Mouse (Mus musculus): ENCODE results near the gene Guca1a.
"Not testable (repeated sequence)": the region's sequence is repeated elsewhere in the genome, so short reads cannot be mapped to it uniquely, and the experiment has no call there.

Gene Guca1a

DNA sequence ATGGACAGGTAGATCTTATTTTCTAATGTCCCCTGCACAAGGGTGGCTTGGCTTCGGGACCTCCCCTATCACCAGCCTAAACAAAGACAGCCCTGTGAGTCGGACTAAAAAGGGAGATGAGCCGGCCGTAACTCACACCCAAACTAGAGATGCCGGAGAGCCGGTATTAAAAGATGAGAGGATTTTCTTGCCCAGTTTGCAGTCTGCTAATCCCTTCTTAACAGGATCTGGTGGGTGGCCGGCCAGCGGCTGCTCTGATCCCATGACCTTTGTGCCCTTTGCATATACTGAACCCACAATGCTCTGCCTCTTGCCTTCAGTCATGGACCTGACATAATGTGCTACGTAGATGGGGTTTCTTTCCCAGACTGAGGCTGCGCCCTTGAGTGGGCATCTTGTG lies at the start of gene Guca1a:
TSS of gene Guca1a (minus strand) at position 134 of the 400 bp plus-strand sequence.
- DNase-seq (ENCODE audit: low spot score), result no peak

DNA sequence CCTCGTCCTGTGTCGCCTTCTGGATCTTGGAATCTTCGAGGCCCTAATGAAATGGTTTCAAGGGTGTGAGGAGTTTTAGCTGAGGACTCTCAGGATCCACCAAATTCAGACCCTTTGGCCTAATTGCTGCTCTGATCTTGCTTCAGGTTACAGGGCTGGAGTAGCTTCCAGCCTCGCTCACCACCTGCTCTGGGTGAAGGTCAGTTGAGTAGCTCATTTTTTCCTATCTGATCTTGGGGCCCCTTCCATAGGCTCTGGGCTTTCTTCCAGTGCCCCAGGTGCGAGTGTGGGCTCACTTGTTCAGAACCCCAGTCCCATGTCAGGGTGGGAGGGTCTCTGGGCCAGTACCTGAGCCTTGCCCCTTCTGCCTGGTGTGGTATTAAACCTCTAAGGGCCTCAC lies 49.0 kb upstream of the Guca1a start:
- no peak for DNase-seq (ENCODE audit: low spot score)

DNA sequence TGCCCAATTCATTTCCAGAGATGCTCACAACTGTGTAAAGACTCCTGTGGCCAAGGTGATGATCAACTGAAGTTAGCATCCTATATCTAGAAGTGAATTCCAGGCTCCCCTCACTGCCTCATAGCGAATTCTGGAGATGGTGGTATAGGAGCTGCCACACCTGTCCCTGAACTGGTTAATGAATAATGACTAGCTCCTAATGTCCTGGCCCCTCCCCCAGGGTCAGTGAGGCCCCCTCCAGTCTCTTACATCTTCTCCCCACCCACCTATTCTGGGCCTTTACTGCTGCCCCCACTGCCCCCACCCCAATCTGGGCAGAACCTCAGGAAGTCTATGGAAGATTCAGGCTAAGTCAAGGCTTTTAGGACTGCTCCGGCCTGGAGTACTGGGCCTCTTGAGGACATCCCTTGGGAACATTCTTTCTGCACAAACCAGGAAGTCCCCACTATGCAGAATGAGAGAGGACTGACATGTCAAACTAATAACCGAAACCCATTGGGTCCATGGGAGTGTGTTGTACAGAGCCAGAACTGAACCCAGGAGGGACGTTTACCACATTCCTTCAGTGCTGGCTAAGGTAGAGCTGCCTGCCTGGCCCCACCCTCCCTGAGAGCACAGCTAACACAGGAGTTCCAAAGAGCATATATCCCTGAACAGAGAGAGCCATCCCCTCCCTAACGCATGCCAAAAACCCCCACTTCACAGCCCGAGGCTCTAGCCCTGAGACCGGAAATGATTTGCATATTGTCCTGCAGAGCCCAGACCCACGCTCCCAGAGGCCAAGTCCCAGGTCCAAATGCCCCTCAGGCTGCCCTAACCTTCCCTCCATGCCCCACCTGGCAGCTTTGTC lies 48.4 kb upstream of the Guca1a start:
- DNase-seq (ENCODE audit: low spot score), result no peak

DNA sequence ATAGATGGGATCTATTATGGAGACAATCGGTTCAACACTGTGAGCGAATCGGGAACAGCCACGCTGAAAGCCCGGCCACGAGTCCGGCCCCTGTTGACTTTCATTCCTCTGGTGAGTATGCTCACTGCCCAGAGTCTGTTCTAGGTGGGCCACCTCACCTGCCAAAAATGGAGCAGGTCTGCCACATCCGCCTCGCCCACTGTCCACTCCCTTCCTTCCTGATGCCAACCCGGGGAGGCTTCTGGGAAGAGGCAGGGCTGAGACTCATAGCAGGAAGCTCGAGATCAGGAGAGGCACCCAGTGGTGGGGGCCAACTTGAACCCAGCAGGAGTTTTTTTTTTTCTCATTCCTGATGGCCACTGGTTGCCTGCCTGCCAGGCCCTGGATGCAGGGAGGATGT lies 46.2 kb upstream of the Guca1a start:
- DNase-seq (ENCODE audit: low spot score), result no peak

DNA sequence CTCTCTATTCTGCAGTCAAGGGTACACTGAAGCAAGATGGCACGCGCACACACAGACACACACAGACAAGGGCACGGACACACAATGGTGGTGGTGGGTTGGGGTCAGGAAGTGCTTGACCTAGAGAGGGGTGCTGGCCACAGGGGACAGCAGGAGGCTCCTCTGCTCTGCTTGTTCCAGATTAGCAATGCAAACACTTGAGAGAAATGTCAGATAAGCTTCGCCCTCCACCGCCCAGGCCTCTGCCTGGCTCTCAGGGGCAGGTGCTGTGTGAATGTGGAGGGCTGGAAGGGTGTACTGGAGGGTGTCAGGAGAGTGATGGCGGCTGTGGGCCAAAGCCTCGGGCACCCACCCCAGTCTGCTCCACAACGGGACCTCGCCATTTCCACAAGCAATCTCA lies 45.6 kb upstream of the Guca1a start:
- DNase-seq (ENCODE audit: low spot score), result no peak

DNA sequence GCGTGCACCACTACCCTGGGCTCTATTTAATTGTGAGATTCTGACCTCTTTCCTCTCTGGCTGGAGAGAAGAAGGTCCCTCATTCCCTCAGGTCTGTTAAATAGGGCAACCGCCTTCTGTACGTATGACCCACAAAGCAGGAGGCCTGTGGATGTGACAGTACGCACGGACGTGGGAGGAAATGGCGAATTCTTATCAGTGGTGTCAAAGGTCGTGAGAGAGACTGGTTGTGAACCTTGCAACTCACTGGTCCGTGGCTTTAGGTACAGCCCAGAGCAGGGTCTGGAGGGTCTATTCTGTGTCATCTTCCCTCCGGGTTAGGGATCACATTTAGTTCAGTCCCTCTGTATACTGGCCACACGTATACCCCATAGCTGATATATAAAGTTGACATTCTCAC lies 45.1 kb upstream of the Guca1a start:
- no peak for DNase-seq (ENCODE audit: low spot score)

DNA sequence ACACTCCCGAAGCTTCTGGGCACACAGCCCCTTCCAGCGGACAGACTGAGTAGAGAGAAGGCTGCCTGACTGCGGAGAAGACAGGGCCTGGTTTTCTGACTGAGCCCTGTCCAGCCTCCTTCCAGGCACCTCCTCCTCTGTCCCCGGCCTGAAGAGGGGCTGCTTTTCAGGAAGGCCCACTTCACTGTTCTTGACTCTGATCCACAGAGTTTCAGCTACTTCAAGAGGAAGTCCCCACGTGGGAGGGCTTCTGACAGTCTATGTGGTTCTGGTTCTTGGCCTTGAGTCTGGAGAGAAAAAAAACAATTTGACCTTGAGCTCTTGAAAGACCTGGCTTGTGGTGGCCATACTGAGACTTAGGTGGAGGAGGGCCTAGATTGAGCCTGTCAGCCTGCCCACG lies 43.7 kb upstream of the Guca1a start:
- no peak for DNase-seq (ENCODE audit: low spot score)

DNA sequence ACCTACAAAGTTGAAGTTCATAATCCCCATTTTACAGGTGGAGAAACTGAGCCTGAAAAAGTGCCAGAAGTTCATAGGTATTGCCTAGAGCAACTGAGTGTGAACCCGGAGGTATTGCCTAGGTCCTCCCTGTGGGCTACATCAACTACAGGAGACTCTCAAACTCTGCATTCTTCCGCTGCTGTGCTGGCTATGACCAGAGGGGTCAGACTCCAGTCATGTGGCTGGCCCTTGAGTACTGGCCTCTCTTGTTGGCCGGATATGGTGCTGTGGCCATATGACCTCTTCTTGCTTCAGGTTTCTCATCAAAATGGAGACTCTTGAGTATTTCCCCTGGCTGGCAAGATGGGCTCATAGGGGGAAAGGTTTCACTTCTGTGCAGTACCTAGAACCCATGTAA lies 41.9 kb upstream of the Guca1a start:
- DNase-seq (ENCODE audit: low spot score), result no peak

DNA sequence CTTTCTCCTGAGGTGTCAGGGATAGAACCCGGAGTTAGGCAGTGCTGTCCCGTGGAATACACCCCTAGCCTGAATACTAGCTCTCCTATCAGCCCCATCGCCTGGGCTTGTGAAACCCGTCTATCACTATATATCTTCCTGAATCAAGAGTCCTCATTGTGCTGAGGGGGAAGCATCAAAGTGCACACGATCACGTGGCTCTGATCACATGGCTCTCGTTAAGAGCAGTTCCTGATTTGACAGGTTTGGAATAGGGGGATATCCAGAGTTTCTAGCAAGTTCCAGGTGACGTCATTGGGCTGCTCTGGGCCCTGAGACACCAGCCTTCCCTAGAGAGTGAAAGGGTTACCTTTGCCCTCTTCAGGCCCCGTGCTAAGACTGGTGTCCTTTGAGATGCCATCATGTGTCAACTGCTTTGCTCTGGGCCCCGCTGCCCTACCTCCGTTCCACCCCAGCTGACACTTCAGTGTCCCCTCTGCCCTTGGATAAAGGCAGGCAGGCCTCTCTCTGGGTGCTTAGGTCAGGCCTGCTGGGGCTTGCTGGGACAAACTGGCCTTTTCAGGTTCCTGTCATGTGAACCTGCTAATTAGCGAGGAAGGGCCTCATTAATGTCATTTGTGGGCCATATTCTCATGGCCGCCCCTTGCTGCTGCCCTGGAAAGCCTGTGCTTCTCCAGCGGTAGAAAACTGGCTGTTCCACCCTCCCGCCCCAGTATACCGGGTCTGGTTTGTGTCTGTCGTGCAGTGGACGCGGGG lies 41.1 kb upstream of the Guca1a start:
- no peak for DNase-seq (ENCODE audit: low spot score)

DNA sequence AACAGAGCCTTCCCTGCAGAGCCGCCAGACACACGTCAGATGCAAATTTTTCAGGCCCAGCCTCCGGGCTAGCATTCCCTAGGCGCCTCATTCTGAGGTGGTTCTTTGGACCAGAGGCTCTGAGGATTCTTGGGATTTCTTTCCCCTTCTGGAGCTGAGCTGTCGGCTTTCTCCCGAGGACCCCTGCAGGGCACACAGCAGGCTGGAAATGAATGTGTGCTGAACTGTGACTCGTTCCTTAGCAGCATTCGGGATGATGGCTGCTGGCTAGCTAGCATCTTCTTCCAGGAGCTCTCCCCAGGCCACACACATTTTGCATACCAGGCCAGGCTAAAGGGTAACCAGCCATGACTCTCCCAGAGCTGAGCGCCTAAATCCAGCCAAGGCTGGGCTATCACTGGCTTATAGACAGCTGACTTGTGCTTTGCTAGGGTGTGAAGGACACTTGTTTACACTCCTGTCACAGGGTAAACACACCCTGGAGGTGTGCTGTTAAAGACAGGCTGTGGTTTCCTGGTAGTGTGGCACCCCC lies 40.0 kb upstream of the Guca1a start:
- DNase-seq (ENCODE audit: low spot score), result no peak

DNA sequence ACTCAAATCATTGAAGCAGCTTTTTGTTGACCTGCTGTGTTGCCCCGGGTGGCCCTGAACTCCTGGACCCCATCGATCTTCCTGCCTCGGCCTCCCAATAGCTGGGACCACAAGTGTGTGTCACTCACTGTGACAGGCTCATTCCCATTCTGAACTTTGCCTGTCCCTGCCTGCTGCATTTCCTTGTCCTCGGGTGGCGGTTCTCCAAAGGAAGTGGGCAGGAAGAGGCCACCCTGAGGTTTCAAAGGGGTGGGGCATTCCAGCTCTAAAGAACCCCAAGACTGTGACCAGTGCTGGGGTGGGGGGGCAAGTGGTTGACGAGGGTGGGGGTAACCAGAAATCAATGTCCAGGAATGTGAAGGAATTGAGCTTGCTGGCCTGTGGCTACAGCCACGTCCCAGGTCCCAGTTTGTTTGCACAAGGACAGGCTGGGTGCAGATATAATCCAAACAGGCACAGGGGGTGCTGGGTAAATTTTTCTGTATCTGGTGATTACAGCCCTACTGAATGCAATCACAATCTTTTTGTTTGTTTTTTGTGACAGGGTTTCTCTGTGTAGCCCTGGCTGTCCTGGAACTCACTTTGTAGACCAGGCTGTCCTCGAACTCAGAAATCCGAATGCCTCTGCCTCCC lies 39.1 kb upstream of the Guca1a start:
- no peak for DNase-seq (ENCODE audit: low spot score)

DNA sequence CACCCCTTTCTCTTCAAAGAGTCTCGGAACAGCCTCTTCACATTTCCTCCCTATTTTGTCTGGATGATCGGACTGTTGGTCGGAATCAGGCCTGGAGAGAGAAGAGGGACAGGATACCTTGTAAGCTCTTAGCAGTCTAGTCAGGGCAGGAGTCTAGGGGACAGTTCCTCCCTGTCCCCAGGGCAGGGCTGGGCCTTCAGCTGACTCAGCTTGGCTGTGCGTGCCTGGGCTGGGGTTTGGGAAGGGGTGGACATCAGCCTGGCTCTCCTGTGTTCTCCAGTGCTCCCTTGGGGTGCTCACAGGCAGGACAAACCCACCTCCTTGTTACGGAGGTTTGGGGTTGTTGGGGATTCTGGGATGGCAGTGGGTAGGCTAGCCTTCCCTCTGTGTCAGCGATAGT lies 38.2 kb upstream of the Guca1a start:
- DNase-seq (ENCODE audit: low spot score), result no peak

DNA sequence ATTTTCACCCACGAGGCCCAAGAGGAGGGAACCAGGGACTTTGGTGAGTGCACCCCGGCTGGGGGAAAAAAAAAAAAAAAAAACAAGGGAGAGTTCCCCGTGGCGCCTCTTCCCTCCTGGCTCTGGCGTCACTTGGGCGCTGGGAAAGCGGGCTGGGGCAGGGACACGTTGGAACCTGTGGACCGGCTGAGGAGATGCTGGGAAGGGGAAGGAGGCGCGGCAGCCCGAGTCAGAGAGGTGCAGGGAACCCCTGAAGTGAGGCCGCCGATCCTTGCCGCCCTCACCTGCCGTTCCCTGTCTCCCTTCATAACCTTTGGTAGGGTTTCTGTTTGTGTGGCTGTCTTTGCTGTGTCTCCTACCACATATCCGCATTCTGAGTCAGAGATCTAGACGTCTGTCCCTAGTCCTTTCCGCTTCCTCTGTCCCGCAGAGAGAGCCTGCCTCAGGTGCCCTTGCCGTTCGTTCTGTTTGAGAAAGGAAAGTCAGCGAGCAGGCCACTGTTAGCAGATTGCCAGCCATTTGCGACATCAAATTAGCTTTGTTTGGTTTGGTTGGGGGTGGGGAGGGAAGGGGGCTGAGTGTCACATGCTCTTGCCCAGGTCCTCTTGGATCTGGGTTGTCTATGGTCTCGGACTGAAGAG lies 36.6 kb upstream of the Guca1a start, which contains the start of gene 1700001C19Rik:
TSS of gene 1700001C19Rik (minus strand) at position 470 of the 641 bp plus-strand sequence.
- DNase-seq (ENCODE audit: low spot score), result no peak

DNA sequence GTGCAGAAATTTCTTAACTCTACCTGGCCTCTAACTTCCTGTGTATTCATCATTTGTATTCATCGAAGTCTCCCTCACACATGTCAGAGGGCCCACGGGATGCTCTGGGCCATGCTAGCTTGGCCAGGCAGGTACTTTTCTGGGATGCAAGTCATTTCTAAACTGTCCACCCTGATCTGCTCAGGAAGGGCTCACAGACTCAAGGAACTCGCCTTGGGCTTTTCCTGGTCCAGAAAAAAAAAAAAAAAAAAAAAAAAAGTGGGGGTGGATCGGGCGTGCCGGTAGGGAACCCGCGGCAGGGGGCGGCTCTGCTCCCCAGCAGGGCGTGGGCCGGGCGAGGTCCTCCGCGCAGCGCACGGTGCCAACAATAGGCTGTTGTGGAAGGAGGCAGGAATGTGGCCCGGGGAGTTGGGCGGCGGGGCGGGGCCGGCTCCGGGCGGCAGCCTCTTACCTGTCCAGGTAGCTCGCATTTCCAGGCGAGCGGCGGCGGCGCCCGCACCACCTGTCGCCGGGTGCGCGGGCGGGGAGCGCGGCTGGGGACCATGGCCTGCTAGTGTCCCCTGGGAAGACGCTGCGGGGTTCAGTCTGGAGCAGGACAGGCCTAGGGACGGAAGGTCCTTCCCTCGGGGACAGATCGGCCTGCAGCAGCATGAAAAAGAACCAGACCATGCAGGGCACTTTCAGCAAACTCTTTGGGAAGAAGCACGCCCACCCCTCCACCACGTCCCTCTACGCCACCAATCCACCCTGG lies 35.9 kb upstream of the Guca1a start, which contains the start of gene AI661453:
TSS of gene AI661453 (plus strand) at position 460 of the 751 bp plus-strand sequence.
- no peak for DNase-seq (ENCODE audit: low spot score)

DNA sequence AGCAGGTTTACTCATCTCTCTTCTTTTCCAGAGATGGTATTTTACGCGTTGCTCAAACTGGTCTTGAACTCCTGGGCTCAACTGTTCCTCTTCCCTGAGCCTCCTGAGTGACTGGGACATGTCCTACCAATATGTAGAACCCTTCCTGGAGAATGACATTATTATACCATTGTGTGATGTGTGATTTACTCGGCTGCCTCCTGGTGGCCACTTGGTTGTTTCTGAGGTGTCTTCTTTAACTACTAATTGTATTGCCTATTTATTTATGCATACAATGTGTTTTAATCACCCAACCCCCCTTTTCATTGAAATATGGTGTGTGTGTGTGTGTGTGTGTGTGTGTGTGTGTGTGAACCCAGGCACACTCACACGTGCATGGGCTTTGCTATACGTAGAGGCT lies 30.4 kb upstream of the Guca1a start:
- DNase-seq (ENCODE audit: low spot score), result no peak

DNA sequence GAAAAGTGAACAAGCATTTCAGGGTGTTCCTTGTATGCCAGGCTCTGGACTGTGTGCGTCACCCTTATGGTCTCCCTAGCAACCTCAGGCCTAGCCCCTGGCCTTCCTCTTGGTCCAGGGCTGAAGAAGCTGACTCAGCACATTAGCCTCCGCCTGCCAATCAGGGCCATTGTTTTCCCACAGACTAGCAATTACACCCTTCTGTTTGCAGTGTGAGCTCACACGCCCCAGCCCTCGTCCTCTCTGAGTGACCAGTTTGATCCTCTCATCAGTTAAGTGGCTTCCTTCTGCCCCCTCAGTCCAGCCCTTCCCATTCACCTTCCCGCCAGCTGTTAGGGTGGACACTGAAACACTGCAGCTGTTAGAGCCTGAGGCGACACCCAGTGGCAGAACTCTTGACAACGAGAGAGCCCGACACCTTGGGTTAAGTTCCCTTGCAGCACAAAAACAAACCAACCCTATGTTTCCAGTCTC lies 28.5 kb upstream of the Guca1a start:
- no peak for DNase-seq (ENCODE audit: low spot score)

DNA sequence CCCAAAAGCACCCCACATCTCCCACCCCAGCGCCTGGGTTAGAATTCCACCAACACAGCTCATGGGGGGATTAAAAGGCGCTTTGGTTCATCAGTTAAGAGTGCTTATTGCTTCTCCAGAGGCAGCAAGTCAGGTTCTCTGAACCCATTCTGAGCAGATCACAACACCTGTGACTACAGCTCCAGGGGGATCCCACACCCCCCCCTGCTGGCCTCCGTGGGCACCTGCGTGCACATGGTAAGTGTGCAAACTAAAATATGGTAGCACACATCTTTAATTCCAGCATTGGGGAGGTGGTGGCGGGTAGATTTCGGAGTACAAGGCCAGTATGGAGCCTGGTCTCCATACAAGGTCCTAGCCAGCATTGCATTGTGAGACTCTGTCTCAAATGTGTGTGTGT lies 26.9 kb upstream of the Guca1a start:
- DNase-seq (ENCODE audit: low spot score), result no peak

DNA sequence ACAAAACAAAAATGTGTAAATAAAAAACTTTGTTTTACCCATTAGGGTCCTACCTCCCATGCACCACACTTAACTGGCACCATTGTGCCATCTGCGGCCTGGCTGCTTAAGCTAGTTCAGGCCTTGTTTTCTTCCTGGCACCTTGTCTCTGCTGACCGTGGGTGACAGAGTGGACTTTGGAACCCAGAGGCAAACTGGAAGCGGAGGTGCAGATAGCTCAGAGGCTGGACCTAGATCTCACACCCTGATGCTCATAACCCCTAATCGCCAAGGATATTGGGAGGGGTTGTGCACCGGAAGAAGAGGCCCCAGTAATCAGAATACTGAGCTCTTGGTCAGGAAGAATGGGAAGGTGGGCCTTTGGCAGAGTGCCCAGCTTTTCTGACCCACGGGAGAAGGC lies 23.8 kb upstream of the Guca1a start:
- DNase-seq (ENCODE audit: low spot score), result no peak

DNA sequence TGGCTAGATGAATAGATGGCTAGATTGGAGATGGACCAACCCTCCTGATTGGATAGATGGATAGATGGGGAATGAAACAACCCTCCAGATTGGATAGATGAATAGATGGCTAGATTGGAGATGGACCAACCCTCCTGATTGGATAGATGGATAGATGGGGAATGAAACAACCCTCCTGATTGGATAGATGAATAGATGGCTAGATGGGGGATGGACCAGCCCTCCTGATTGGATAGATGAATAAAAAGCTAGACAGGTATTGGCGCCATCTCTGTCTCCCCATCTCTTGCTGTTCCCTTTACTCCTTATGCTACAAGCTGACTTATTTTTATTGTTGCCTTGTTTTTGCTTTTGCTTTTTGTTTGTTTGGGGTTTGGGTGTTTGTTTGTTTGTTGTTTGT lies 22.2 kb upstream of the Guca1a start:
- not testable (repeated sequence) for DNase-seq (ENCODE audit: low spot score)

DNA sequence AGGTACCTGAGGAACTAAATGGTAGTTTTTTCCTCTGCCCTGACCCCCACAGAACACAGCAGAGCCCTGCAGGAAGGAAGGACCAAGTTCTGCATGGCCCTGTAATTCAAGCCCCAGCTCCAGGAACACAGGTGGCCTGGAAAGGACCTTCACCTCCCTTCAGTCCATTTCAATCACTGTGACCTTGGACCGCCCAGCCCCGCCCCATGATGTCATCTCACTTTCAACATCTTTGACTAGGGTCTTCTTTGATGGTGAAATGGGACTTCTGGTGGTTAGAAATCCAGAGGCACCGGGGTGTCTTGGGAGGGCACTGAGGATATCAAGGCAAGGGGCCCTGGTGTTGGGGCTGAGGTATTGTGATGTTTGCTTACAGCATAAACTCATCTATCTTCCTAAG lies 21.2 kb upstream of the Guca1a start:
- DNase-seq (ENCODE audit: low spot score), result no peak

DNA sequence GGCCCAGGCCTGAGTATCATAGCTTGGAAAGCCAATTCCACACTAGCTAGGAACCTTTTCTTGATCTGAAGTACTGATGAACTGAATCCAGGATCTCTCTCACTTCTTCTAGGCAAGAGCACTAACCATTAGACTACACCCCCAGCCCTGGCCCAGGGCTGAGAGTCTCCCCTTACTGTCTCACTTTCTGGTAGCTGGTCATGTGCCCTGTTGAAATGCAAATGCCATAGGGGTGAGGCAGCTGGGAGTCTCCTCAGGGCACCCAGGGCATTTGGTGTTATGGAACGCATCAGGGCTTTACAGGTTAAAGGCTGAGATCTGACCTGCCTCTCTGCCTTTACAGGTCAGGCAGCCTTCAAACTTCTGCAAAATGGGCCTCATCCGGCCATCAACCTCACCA lies 19.8 kb upstream of the Guca1a start:
- DNase-seq (ENCODE audit: low spot score), result no peak
